Mouse (Mus musculus): ENCODE data around the gene Wdr60. TPM values are rescaled to one million over a fixed set of nuclear protein-coding genes. Genes with fewer than 3 reads are reported as not detected.

Wdr60 gene
- polyA plus RNA-seq, 1 experiment from 2014 or later: 16.6 TPM

DNA sequence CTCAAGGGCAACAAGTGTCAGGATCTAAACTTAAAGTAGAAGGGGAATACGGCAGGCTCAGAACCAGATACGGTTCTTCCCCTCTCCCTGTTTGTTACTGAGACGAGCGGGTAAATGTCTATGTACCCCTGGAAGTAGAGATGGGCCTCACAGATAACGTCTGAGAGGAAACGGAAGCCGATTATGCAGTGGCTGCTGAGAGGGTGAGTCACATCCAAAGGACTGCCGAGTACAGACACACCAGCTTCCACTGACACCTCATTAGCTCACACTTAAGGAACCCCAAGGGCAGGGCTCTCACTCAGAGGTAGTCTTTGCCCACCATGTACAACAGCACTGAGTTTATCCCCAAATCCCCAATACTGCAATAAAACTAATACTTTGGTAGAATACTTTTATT lies 8.2 kb downstream of the Wdr60 start:
- Histone ChIP-seq H3K9ac (replicated peaks; ENCODE audit: low read depth) (no peak overlapping the region), H3K27me3 (replicated peaks; ENCODE audit: insufficient read depth, low read length) (no peaks in the 10 kb centered on the region), H3K27ac (ENCODE audit: low read length) (no peak overlapping the region), H3K36me3 (ENCODE audit: insufficient read depth, low read length) (no peaks in the 10 kb centered on the region), H3K4me2 (replicated peaks; ENCODE audit: low read depth, low read length) (no peak overlapping the region), H3K4me3 (ENCODE audit: low read depth, low read length) (no peak overlapping the region), H3K4me1 (ENCODE audit: insufficient read depth, low read depth, low read length) (no peaks in the 10 kb centered on the region), H3K9me3 (ENCODE audit: low read length) (no peaks in the 10 kb centered on the region)
- TF ChIP-seq CTCF (IDR thresholded peaks at IDR 0.05) (no peak), EP300 (IDR thresholded peaks at IDR 0.05) (no peak)
- ATAC-seq: peak; percentile 32; the same call in 1 of the 2 replicates
- WGBS: 27% methylated on average over 8 of the region's 8 CpGs
- DNase-seq (ENCODE audit: low spot score): no peak

DNA sequence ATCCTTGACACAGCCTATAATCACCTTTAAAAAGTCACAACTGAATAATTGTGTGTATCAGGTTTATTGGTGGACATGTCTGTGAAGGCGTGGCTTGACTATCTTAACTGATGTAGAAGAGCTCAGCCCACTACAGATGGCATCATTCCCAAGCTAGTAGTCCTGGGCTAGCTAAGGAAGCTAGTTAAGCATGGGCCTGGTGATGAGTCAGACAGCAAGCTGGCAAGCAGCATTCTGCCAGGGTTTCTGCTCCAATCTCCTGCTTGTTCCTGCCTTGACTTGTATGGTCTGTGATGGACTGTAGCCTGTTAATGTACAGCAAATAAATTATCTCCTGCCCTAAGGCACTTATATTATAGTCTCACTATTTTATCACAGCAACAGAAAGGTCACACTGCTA lies 18.2 kb downstream of the Wdr60 start:
- no peak for TF ChIP-seq EP300 (IDR thresholded peaks at IDR 0.05)
- no peak for TF ChIP-seq CTCF (IDR thresholded peaks at IDR 0.05)

DNA sequence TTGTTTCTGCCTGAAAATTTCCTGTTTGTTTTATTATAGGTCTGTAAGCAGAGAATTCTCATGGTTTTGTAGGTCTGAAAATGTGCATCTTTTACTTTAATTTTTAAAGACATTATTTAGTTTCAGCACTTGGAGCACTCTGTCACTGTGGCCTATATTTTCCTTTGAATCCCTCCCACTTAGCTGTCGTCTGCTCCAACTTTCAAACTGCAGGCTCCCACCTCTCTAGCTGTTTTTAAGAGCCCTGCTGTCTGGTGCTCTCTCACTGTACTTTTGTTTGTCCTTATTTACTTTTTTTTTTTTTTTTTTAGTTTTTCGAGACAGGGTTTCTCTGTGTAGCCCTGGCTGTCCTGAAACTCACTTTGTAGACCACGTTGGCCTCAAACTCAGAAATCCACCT lies 24.0 kb downstream of the Wdr60 start:
- WGBS: 73% methylated on average over 3 of the region's 3 CpGs
- Histone ChIP-seq H3K4me1 (ENCODE audit: insufficient read depth, low read depth, low read length) (no peaks in the 10 kb centered on the region), H3K36me3 (ENCODE audit: insufficient read depth, low read length) (no peaks in the 10 kb centered on the region), H3K27ac (ENCODE audit: low read length) (no peak overlapping the region), H3K4me2 (replicated peaks; ENCODE audit: low read depth, low read length) (no peak overlapping the region), H3K9me3 (ENCODE audit: low read length) (no peaks in the 10 kb centered on the region), H3K9ac (replicated peaks; ENCODE audit: low read depth) (no peak overlapping the region), H3K27me3 (replicated peaks; ENCODE audit: insufficient read depth, low read length) (no peaks in the 10 kb centered on the region), H3K4me3 (ENCODE audit: low read depth, low read length) (no peak overlapping the region)
- ATAC-seq (no peak), DNase-seq (ENCODE audit: low spot score) (no peak)
- no peak for TF ChIP-seq EP300 (IDR thresholded peaks at IDR 0.05)
- no peak for TF ChIP-seq CTCF (IDR thresholded peaks at IDR 0.05)

More for the DNA sequence above, 18.2 kb downstream of the Wdr60 start:
- H3K9me3 ChIP-seq (ENCODE audit: low read length): no peaks in the 10 kb centered on the region
- no peaks in the 10 kb centered on the region for H3K27me3 ChIP-seq (replicated peaks; ENCODE audit: insufficient read depth, low read length)
- no peaks in the 10 kb centered on the region for H3K4me1 ChIP-seq (ENCODE audit: insufficient read depth, low read depth, low read length)
- ATAC-seq (no peak), DNase-seq (ENCODE audit: low spot score) (no peak)
- H3K36me3 ChIP-seq (ENCODE audit: insufficient read depth, low read length): peaks cover 6% of the 10 kb centered on the region; the same call in 1 of the 2 replicates
- 93% methylated on average over 1 of the region's 1 CpGs for WGBS
- H3K27ac ChIP-seq (ENCODE audit: low read length): no peak overlapping the region
- no peak overlapping the region for H3K9ac ChIP-seq (replicated peaks; ENCODE audit: low read depth)
- H3K4me3 ChIP-seq (ENCODE audit: low read depth, low read length): no peak overlapping the region
- H3K4me2 ChIP-seq (replicated peaks; ENCODE audit: low read depth, low read length): no peak overlapping the region

DNA sequence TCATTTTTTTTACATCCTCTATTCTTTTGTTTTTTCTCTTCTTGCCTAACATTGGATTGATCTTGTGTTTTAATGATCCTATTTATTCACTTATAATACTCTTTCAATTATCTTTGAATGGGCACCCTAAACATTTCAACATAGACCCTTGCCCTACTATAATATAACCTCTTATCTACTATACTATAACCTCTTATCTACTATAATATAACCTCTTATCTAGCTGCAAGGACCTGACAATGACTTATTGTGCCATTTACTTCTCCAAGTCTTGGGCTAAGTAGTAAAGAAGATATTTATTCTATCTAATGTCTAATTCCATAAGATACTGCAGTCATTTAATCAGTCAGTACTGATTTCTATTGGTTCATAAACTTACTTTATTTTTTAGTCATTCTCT lies 24.5 kb downstream of the Wdr60 start:
- no peaks in the 10 kb centered on the region for H3K27me3 ChIP-seq (replicated peaks; ENCODE audit: insufficient read depth, low read length)
- H3K4me2 ChIP-seq (replicated peaks; ENCODE audit: low read depth, low read length): no peak overlapping the region
- DNase-seq (ENCODE audit: low spot score) (no peak), ATAC-seq (no peak)
- H3K27ac ChIP-seq (ENCODE audit: low read length): no peak overlapping the region
- H3K4me1 ChIP-seq (ENCODE audit: insufficient read depth, low read depth, low read length): no peaks in the 10 kb centered on the region
- H3K9ac ChIP-seq (replicated peaks; ENCODE audit: low read depth): no peak overlapping the region
- TF ChIP-seq CTCF (IDR thresholded peaks at IDR 0.05): no peak
- no peak for TF ChIP-seq EP300 (IDR thresholded peaks at IDR 0.05)
- no peaks in the 10 kb centered on the region for H3K9me3 ChIP-seq (ENCODE audit: low read length)
- no peaks in the 10 kb centered on the region for H3K36me3 ChIP-seq (ENCODE audit: insufficient read depth, low read length)
- no peak overlapping the region for H3K4me3 ChIP-seq (ENCODE audit: low read depth, low read length)

DNA sequence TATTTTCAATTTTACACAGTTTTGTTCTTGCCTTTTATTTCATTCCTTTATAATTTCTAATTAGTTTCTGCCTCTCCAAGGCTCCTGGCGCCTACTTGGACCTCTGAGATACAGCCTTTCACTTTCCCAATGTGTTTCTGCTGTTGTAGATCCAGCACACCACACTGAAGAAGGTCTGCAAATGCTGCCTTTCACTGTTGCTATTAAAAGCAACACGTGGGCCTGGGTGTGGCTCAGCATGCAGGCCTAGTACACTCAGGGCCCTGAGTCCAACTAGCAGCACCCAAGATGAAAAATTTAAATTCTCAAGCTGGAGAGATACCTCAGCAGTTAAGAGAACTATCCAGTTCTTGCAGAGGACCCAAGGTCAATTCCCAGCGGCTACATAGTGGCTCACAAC lies 26.2 kb downstream of the Wdr60 start:
- H3K36me3 ChIP-seq (ENCODE audit: insufficient read depth, low read length): no peaks in the 10 kb centered on the region
- no peaks in the 10 kb centered on the region for H3K9me3 ChIP-seq (ENCODE audit: low read length)
- no peak overlapping the region for H3K9ac ChIP-seq (replicated peaks; ENCODE audit: low read depth)
- H3K4me1 ChIP-seq (ENCODE audit: insufficient read depth, low read depth, low read length): no peaks in the 10 kb centered on the region
- H3K27ac ChIP-seq (ENCODE audit: low read length): no peak overlapping the region; the same call in 1 of the 2 replicates
- H3K4me2 ChIP-seq (replicated peaks; ENCODE audit: low read depth, low read length): no peak overlapping the region
- TF ChIP-seq CTCF (IDR thresholded peaks at IDR 0.05) (no peak), EP300 (IDR thresholded peaks at IDR 0.05) (no peak)
- DNase-seq (ENCODE audit: low spot score) (no peak), ATAC-seq (no peak)
- 85% methylated on average over 3 of the region's 3 CpGs for WGBS
- H3K4me3 ChIP-seq (ENCODE audit: low read depth, low read length): no peak overlapping the region
- H3K27me3 ChIP-seq (replicated peaks; ENCODE audit: insufficient read depth, low read length): no peaks in the 10 kb centered on the region

DNA sequence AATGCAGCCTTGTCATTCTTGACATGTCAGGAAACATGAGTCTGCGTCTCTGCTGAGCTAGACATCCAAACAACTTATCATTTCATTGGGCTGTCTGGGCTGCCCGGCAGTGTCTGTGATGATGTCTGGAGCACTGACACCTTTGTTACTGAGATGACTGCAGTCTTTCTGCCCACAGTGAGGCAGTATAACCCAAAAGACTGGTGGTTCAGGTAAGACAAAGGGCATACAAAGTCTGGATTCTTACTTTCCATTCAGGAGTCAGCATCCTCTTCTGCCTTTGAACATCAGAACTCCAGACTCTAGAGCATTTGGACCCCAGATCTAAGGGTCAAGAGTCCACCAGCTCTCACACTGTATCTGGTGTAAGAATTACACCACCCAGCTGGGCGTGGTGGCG lies 27.5 kb downstream of the Wdr60 start:
- Histone ChIP-seq H3K4me2 (replicated peaks; ENCODE audit: low read depth, low read length) (no peak overlapping the region), H3K27ac (ENCODE audit: low read length) (no peak overlapping the region), H3K36me3 (ENCODE audit: insufficient read depth, low read length) (no peaks in the 10 kb centered on the region), H3K4me3 (ENCODE audit: low read depth, low read length) (no peak overlapping the region), H3K27me3 (replicated peaks; ENCODE audit: insufficient read depth, low read length) (no peaks in the 10 kb centered on the region), H3K9me3 (ENCODE audit: low read length) (no peaks in the 10 kb centered on the region), H3K4me1 (ENCODE audit: insufficient read depth, low read depth, low read length) (no peaks in the 10 kb centered on the region), H3K9ac (replicated peaks; ENCODE audit: low read depth) (no peak overlapping the region)
- 71% methylated on average over 4 of the region's 4 CpGs for WGBS
- no peak for DNase-seq (ENCODE audit: low spot score)
- no peak for ATAC-seq
- TF ChIP-seq CTCF (IDR thresholded peaks at IDR 0.05): peak; percentile 55
- no peak for TF ChIP-seq EP300 (IDR thresholded peaks at IDR 0.05)

DNA sequence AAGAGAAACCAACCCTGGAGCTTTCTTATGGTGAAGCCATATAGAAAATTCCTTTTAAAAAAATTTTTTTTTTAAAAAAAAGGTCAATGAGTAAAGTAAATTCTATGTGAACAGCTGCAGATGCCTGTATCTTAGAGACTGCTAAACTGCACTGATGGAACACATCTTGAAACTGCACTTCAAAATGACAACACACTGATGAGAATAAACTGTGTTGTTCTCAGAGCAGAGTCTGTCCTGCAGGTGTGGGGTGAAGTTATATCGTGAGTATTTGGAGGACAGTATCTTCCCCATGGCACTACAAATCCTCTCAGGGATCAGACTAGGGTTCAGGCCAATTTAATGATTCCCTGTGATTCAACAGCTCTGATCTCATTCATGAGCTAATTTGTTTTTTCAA lies 30.8 kb downstream of the Wdr60 start:
- Histone ChIP-seq H3K9me3 (ENCODE audit: low read length) (no peaks in the 10 kb centered on the region), H3K27ac (ENCODE audit: low read length) (peak overlapping the region; percentile 78), H3K4me2 (replicated peaks; ENCODE audit: low read depth, low read length) (no peak overlapping the region), H3K36me3 (ENCODE audit: insufficient read depth, low read length) (no peaks in the 10 kb centered on the region), H3K9ac (replicated peaks; ENCODE audit: low read depth) (no peak overlapping the region), H3K4me1 (ENCODE audit: insufficient read depth, low read depth, low read length) (no peaks in the 10 kb centered on the region), H3K4me3 (ENCODE audit: low read depth, low read length) (no peak overlapping the region), H3K27me3 (replicated peaks; ENCODE audit: insufficient read depth, low read length) (no peaks in the 10 kb centered on the region)
- TF ChIP-seq EP300 (IDR thresholded peaks at IDR 0.05) (no peak), CTCF (IDR thresholded peaks at IDR 0.05) (no peak)
- ATAC-seq: peak; percentile 46
- 48% methylated on average over 1 of the region's 1 CpGs for WGBS
- DNase-seq (ENCODE audit: low spot score): peak; percentile 65
